Mouse (Mus musculus) testis, adult 2 months (tissue): ENCODE measurements at regions not wholly inside any gene's neighbourhood (a gene's known extent, or its start where the extent isn't known, plus 50 kb on each side); places are given as distances from the start of the nearest gene placed in this dataset.

ENCODE experiments used
- H3K27ac ChIP-seq: fragments of 200-500 bp; 2 replicates; pipeline ENCODE4 v1.5.1; 2012; ENCODE audit warnings: low read depth, low read length; ENCODE audit not compliant: control insufficient read depth, insufficient read depth
- H3K27me3 ChIP-seq: fragments of 200-500 bp; 2 replicates; pipeline ENCODE4 v1.6.1; 2012; ENCODE audit warnings: mild to moderate bottlenecking, low read length, moderate library complexity; ENCODE audit not compliant: control insufficient read depth, insufficient read depth
- H3K36me3 ChIP-seq: fragments of 200-500 bp; 2 replicates; pipeline ENCODE4 v1.6.1; 2012; ENCODE audit warnings: mild to moderate bottlenecking, low read length; ENCODE audit not compliant: control insufficient read depth, insufficient read depth
- H3K4me1 ChIP-seq: fragments of 200-500 bp; 2 replicates; pipeline ENCODE4 v1.6.1; 2012; ENCODE audit warnings: low read length; ENCODE audit not compliant: control insufficient read depth, insufficient read depth
- H3K4me3 ChIP-seq: fragments of 200-500 bp; 2 replicates; pipeline ENCODE4 v1.5.1; 2012; ENCODE audit warnings: low read depth, mild to moderate bottlenecking, low read length, moderate library complexity, mixed read lengths; ENCODE audit not compliant: control insufficient read depth
- CTCF ChIP-seq: fragments of 200-500 bp; IDR thresholded peaks from 2 replicates; pipeline ENCODE4 v1.5.1; 2012; ENCODE audit warnings: low read depth, mild to moderate bottlenecking, inconsistent platforms, low read length, moderate library complexity; ENCODE audit not compliant: control insufficient read depth, insufficient read depth, insufficient replicate concordance
- POLR2A ChIP-seq: fragments of 200-500 bp; IDR thresholded peaks from 2 replicates; pipeline ENCODE4 v1.6.1; 2012; ENCODE audit warnings: low read depth, mild to moderate bottlenecking, inconsistent platforms, low read length, moderate library complexity; ENCODE audit not compliant: control insufficient read depth

DNA sequence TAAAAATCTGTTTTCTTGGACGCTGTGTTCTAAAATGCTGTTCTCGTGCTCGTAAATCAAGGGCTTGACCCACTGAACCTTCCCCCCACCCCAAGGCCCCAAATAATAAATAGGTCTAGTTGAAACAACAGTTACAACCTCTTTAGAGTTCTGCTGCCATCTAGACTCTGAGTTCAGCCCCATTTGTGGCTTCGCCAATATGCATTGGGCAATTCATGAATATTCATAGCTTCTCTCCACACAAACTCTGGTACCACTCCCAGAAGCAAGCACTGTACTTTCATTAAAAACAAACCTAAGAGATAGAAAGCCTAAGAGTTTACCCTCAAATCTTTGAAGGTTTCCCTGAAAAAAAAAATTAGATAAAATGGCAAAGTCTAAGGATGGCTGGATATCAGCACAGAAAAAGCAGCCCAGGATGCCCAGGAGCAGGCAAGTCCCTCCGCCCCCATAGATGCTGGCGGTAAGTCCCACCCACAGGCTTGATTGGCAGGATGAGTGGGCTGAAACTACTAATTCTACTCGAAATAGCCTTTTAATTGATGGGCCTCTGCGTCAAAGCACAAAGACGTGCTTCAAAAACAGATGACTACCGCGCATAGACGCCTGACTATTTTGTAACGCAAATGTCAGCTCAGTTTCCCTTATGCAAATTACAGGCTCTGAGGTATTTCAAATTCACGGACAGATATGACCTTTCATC lies 106.0 kb upstream of the Sh3bp4 start:
- TF ChIP-seq CTCF (no peak), POLR2A (no peak)
- Histone ChIP-seq H3K27me3 (no peaks in the 10 kb centered on the region), H3K4me3 (no peak overlapping the region), H3K27ac (no peak overlapping the region), H3K36me3 (no peaks in the 10 kb centered on the region), H3K4me1 (0 out of 2 replicates have a peak, but pooled peaks cover 2% of the 10 kb centered on the region)

DNA sequence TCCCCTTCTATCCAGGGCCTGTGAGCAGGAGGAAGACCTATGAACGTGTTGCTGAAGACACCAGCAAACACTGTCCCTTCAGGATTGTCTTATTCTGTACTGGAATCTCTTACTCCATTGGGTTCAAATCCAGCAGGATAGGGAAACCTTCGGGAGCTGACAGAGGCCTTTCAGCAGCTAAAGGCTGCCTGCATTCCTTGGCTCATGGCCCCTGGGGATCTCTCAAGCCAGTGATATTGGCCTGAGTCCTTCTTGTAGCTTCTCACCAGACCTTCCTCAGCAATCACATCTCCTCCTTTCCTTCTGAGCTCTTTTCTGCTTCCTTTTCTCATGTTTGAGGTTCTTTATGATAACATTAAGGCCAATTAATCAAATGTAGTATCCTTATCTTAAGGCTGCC lies 103.8 kb upstream of the Sh3bp4 start:
- no peak overlapping the region for H3K27ac ChIP-seq
- H3K27me3 ChIP-seq: no peaks in the 10 kb centered on the region
- no peak for TF ChIP-seq POLR2A
- no peak for TF ChIP-seq CTCF
- H3K4me1 ChIP-seq: 0 out of 2 replicates have a peak, but pooled peaks cover 2% of the 10 kb centered on the region
- no peaks in the 10 kb centered on the region for H3K36me3 ChIP-seq
- no peak overlapping the region for H3K4me3 ChIP-seq

DNA sequence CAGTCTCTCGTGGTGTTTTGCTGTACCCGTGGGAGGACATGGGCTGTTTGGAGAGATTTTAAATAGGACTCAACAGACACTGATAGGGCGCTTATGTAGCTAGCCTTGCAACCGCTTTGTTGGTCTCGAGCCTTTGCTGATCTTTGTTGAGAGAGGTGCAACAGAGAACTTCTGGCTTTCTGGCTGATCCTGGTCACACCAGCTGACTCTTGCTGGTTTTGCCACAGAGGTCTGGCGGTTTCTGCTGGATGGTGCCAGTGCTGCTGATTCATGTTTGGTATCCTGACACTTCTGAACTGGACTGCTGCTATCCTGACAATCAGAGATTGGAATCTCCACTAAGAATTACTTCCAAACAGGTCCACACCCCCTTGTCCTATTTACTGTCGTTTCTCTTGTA lies 102.1 kb upstream of the Sh3bp4 start:
- Histone ChIP-seq H3K27me3 (no peaks in the 10 kb centered on the region), H3K36me3 (no peaks in the 10 kb centered on the region), H3K4me3 (no peak overlapping the region), H3K27ac (no peak overlapping the region), H3K4me1 (0 out of 2 replicates have a peak, but pooled peaks cover 2% of the 10 kb centered on the region)
- TF ChIP-seq POLR2A (no peak), CTCF (no peak)

DNA sequence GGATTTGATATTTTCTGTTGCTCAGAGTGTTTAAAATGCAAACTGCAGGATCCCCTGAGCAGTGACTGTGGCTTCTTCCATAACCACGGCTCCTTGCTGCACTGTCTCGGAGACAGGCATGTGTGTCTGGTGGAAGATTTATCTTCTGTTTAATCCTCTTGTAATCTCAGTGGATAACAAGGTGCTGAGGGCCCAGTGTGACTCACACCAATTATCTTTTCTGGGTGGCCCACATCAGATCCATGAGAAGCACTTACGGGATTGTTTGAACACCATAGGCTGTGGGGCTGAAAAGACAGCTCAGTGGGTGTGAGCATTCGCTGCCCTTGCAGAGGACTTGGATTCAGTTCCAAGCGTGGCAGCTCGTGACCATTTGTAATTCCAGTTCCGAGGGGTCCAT lies 101.2 kb upstream of the Sh3bp4 start:
- Histone ChIP-seq H3K27me3 (no peaks in the 10 kb centered on the region), H3K27ac (no peak overlapping the region), H3K36me3 (no peaks in the 10 kb centered on the region), H3K4me3 (no peak overlapping the region), H3K4me1 (no peaks in the 10 kb centered on the region)
- TF ChIP-seq POLR2A (no peak), CTCF (no peak)

DNA sequence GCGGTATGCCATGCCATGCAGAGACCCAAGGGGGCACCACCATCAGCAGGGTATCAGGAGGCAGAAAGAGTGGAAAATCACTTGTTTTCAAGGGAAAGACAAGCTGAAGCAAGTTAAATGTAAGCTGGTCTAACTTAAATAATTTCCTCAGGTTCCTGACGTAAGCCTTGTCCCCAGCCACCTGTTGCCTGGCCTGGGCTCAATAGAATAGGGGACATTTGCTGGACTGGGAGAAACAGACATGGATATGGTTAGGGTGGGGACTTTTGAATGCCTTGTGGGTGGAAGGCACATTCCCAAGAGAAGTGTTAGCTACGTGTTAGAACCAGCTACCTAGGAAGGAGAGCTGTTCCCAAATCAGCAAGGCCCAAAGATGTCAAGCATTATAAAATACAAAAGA lies 100.6 kb upstream of the Sh3bp4 start:
- Histone ChIP-seq H3K36me3 (no peaks in the 10 kb centered on the region), H3K4me3 (no peak overlapping the region), H3K27ac (no peak overlapping the region), H3K4me1 (no peaks in the 10 kb centered on the region), H3K27me3 (no peaks in the 10 kb centered on the region)
- TF ChIP-seq POLR2A (no peak), CTCF (no peak)

DNA sequence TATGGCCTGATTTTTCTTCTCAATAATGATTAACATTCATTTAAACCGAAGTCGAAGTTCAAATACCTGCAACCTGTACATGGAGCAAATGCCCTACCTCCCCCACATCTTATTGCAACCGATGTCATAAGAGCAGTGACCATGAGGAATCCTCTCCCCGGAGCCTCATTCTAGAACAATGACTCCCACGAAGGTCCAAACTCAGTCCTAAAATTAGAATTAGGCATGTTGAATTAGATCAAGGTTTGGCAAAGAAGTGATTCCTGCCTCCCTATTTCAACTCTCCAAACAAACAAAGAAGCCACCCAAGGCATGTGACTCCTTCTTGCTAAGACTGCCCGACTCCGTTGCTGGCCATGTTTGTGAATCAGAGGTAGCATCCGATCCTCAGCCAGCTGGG lies 94.1 kb upstream of the Sh3bp4 start:
- Histone ChIP-seq H3K36me3 (no peaks in the 10 kb centered on the region), H3K27me3 (no peaks in the 10 kb centered on the region), H3K27ac (no peak overlapping the region), H3K4me3 (no peak overlapping the region), H3K4me1 (no peaks in the 10 kb centered on the region)
- no peak for TF ChIP-seq CTCF
- TF ChIP-seq POLR2A: no peak

DNA sequence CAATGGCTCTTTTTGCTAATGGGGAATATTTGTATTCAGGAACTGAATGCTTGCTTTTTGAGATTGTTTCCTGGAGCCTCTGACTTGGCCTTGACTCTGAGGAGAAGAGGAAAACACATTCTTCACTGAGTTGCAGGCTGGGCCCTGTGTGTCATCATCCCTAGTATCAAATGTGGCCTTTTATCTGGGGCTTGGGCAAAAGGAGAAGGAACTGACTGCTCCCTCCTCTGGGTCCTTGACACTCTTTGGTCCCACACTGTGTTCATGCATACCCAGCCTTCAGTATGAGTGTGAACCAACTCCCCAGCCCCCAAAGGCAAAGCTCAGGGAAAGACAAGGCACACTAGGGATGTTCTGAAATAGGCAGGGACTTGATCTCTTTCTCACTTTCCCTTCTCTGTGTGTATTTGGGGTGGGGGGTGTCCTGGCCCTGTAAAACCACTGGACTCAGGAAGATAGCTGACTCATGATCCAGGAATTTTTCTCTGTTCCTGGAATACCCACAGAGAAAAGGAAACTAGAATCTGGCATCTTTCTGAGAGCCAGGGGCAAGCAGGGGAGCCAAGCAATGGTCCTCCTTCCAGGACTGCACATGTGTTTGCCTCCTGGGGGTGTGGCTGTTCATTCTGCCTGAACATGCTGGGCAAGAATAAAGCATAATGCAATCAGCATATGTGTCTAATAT lies 82.1 kb upstream of the Sh3bp4 start:
- TF ChIP-seq CTCF: no peak
- TF ChIP-seq POLR2A: no peak
- H3K36me3 ChIP-seq: no peaks in the 10 kb centered on the region
- H3K27ac ChIP-seq: peak overlapping the region; percentile 54
- H3K4me3 ChIP-seq: no peak overlapping the region
- no peaks in the 10 kb centered on the region; the same call in 1 of the 2 replicates for H3K4me1 ChIP-seq
- no peaks in the 10 kb centered on the region for H3K27me3 ChIP-seq

DNA sequence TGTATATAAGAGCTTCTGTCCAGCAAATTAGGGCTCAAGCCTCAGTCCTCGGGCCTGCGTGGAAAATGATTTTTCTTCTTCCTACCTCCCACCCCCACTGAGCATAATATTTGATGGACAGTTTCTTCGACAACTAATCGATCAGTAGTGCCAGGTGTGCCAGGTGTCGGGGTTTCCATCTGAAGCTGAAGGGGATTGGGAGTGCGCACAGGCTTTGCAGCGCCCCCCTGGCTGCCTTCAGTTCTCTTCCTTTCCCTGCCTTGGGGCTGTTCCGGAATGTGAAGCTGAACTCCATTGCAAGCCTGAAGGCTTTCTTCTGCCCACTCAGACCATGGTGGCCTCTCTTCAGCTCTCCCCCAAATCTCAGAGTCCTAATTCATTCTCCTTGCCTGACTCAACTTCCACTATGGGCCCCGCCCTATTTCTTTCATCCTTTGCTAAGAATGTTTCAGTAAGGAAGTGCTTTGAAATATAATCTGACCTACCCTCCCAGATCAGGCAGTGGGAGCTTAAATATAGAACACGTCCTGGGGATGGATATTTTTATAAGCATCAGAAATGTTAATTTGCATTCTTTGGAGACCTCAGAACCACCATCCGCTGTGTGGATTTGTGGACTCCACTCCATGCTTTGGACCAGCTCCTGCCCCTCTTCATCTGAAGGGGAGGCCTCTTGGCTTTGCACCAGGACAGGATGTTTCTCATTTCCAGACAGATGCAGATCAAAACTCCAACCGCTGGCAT lies 75.5 kb upstream of the Sh3bp4 start:
- Histone ChIP-seq H3K4me3 (no peak overlapping the region), H3K36me3 (no peaks in the 10 kb centered on the region), H3K4me1 (no peaks in the 10 kb centered on the region), H3K27me3 (no peaks in the 10 kb centered on the region), H3K27ac (no peak overlapping the region)
- no peak for TF ChIP-seq CTCF
- no peak for TF ChIP-seq POLR2A
